Mouse (Mus musculus) layer of hippocampus, postnatal 25 days (tissue): ENCODE measurements around the gene Thap7. TPM values are rescaled to one million over a fixed set of nuclear protein-coding genes. Genes with fewer than 3 reads are reported as not detected.
A peak's percentile ranks its signal among the peaks of the same experiment; 100 is the strongest.
"Not testable (repeated sequence)": the region's sequence is repeated elsewhere in the genome, so short reads cannot be mapped to it uniquely, and the experiment has no call there.

Experiments
- DNase-seq, 2 experiments: peaks; one replicate each; pipeline ENCODE4 v3.0.0; 2022; ENCODE audit warnings: mixed read lengths in 2 of 2, low spot score in 1 of 2; ENCODE audit errors: extremely low spot score in 1 of 2
- total RNA-seq, 2 experiments: library from RNA; stranded (reverse); gene quantifications; 2 replicates each; pipeline ENCODE4 v1.2.3; 2021

Gene Thap7
- total RNA-seq, 2 experiments from 2014 or later, result 39.8 to 47.8 TPM

DNA sequence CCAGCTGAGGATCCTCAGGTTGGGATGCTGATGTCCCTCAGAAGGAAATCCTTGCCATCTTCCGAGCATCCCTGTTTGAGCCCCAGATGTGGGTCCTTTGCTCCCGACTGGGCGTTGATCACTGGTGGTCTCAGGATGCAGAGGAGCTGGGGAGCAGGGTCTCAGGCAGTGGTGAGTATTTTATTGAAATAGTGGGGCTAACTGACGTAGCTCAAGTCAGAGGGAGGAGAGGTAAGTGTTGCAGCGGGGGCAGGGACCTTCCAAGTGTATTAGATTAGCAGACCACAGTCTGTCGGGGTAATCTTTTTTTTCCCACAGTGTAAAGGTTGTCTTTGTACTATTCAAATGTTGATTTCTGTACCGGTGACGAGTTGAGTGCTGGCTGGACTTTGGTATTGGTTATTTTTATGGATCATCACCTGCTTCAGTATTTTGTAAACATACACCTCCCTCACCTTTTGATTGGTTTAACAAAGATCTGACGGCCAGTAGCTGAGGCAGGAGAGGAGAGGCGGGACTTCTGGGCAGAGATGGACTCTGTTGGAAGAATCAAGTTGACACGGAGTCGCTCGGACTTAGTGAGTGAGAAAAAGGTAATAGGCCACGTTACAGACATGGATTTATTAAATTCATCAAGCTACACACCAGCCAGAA lies 1.9 kb upstream of the Thap7 start:
- DNase-seq, result no peak

DNA sequence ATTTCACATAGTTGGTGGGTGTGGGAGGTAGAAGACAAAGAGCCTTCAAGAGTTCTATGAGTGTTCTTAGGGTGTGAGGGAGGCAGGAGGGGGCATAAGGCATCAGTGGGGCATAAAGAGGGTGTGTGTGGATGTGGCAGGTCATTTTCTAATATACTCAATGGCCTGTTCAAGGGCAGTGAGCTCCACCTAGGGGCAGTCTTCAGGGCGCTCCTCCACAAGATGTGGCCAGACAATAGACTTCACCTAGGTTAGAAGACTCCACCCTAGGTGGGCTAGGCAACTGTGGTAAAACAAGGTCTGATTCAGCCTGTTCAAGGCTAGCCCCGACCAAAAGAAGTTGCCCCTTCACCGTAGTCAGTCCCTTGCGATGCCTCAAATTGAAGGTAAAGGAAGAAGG lies 1.3 kb upstream of the Thap7 start:
- DNase-seq, result no peak

DNA sequence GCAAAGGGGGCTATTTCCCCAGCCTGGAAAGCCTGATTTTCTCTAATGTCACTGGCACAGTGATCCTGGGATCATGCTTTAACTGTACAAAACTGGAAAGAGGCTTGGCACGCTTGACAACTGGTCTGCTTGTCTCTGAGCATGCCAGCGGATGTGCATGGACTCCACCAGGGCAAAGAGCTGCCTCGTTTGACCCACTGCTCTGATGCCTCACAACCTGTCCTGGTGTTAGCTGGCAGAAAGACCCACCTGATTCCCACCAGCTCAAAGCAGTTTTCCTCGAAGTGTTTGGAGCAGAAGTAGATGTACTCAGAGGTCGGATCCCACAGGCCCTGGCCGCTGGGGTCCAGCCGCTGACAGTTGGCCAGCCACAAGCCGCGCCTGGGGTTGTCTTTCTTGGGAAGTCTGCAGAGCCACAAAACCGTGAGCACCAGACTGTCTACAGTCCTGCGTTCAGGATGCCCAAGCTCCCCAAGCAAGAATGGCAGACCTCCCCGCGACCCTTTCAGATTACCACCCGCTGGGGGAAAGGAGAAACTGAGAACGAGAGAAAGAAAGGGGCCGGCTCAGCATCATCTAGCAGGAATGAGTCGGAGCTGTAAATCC lies 852 bp downstream of the Thap7 start:
- DNase-seq, result no peak

DNA sequence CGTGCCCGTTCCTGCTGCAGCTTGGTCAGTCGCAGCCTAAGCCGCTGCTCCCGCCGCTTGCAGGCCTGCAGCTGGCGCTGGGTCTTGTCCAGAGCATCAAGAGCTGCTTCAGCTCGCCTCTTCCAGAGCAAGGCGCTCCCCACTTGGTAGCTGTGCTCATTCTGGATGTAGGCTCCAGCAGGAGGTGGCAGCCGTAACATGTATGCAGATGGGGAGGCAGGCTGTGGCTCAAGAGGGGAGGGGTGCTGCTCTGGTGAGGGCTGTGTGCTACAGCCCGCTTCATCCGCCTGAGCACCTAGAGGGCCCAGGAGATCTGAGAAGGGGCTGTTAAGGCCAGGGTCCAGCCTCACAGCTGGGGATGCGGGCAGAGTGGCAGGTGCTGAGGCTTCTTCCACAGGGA lies 2.7 kb downstream of the Thap7 start:
- DNase-seq, result no peak

DNA sequence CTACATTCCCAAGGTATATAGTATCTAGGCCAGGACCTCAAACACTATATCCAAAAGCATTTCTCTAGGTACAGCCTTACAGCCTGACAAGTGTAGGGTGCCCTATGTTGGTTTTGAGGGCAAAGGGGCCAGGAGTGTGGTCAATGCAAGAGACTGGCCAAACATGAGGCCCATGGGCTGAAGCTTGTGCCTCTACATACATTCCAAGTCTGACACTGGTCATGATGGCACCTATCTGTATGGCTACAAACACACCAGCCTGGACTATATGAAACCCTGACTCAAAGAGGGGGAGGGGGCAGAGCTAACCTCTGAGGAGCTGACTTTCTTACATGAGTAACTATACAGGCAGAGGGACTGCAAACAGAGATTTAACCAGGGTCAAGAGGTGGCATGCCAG lies 3.3 kb downstream of the Thap7 start:
- DNase-seq, result peak in 1 of 2 experiments; percentile 5

- DNase-seq, result no peak
Observed at GRCm38 (mm10) chr16:17526223-17526622, 4.7 kb downstream of the Thap7 start.

GRCm38 (mm10) chr16:17525524-17525923 lies 5.4 kb downstream of the Thap7 start:
- DNase-seq, result no peak

DNA sequence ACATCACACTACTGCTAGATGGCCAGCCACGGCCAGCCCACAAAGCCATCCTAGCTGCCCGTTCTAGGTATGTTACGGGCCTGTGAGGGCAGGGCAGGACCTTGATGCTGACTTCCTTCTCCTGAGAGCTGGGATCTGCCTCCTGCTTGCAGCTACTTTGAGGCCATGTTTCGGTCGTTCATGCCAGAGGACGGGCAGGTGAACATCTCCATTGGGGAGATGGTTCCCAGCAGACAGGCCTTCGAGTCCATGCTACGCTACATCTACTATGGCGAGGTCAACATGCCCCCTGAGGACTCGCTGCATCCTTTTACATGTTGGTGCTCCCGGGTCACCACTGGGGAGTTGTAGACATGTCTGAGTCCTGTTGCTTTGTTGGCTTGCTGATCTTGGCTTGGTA lies 6.8 kb downstream of the Thap7 start:
- peak in 1 of 2 experiments; percentile 7 for DNase-seq

DNA sequence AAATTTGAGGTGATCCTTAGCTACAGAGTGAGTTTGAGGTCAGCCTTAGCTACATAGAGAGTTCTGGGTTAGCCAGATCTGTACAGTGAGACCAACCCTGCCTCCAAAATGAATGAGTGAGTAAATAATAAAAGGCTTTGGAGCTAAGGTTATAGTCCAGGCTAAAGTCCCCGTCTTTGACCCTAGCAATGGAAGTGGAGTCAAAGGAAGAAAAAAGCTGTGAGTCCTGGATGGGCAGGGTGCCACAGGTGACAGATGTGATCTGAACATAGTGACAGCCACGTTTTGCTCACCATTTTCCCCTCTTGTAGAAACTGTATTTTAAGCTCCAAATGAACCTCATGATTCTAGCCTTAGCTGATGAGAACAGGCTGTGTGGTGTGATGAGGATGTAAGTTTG lies 12.0 kb downstream of the Thap7 start:
- no peak for DNase-seq

- no peak for DNase-seq
Observed at GRCm38 (mm10) chr16:17511431-17511830, 19.5 kb downstream of the Thap7 start.

DNA sequence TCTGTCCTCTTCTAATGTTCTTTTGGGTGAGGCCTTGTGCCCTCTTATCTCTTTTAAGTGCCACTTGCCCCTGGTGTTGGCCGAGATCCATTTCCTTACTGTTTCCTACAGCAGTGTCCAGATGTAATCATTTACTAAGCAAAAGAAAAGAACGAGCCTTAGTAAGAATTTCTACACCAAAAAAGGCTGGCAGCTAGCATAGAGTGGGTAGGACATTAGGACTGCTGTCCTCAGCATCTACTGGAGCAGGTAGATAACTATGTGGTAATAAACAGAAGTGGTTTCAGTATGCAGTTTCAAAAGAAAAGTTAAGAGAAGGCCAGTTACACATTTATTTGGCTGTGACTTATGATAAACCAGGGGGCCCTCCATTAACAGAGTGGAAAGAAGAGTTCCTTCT lies 20.2 kb downstream of the Thap7 start:
- DNase-seq, result no peak

DNA sequence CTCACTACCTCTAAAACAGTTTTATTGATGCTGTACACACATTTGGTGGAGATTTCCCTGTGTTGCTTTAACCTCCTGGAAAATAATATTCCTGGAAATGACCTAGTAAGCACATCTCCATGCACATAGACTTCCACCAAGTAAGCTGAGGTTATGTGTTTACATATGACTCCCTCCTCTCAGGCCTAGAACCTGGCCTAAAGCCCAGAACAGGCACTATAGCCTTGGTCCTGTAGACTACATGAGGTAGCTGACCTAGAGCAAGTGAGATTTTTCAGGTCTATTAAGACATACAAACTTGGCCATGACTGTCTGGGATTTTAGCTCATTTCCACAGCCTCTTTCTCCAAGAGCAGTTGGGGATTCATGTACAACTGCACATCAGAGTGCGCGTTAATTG lies 20.8 kb downstream of the Thap7 start:
- DNase-seq, result no peak

DNA sequence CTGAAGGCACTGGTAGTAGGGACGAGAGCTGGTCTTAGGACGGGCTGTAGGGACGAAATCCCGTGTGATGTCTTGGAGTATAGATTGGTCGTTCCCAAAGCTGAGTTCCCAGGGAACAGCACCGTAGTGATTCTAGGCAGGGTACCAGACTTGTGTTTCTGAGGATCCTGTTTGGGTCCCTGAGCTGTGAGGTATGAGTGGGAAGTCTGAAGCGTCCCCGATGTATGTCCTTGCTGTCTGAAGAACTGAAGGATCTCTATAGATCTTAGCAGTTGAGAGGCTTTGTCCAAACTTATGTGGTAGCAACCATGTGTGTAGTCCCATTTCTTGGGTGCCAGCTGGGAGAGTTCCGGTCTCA lies 21.7 kb downstream of the Thap7 start:
- DNase-seq, result no peak

DNA sequence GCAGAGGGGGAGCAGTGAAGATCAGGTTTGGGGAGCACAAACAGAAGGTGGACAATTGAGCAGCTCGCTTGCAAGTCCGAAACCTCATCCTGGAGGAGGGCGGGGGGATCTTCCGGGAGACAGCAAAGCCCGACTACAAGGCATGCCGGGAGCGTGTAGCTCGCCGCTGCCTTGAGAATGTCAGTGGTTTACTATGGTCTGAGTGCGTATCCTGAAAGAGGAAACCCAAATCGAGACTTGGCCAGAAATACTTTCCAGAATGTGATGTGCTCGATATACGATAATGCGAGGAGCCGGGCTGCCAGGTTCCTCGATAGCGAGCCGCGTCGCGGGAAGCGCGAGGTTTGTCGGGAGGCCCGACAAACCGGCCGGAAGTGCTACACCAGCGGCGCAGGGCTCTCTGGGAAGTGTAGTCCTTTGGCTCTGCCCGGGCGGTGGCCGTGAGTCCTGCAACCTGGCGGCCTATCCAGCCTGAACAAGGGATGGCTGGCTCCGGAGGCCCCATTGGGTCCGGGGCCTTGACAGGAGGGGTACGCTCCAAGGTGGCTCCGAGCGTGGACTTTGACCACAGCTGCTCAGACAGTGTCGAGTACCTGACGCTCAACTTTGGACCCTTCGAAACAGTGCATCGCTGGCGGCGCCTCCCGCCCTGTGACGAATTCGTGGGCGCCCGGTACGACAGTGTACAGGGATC lies 22.2 kb downstream of the Thap7 start, which contains the start of gene Lztr1:
Gene Lztr1, plus strand, starts transcription at position 143 of the 694 bp plus-strand sequence.
- DNase-seq, result peak; percentile 79 to 90

- DNase-seq, result not testable (repeated sequence)
Observed at GRCm38 (mm10) chr16:17508031-17508430, 22.9 kb downstream of the Thap7 start.

DNA sequence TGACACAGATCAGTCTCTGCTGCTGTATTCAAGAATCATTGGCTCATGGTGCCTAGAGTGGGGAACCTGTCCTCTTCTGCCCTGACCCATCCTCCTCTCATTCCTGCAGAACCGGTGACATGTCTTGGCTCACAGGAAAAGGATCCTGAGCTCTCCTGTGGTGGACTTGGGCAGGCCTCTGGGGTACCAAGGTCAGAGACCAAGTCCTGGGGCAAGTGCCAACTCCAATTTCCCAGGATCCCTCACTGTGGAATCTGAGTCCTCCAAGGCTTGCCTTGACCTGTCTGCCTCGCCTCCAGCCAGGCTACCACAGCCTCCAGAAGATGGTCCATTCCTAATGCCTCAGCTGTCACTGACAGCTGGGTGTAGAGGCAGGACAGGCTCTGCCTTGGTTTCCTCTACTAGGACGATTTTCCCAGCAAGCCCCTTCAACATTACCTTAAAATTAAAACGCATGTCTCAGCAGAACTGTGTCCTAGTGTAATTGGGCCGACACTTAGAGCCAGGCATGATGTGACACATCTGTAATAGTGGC lies 23.9 kb downstream of the Thap7 start:
- DNase-seq, result no peak

DNA sequence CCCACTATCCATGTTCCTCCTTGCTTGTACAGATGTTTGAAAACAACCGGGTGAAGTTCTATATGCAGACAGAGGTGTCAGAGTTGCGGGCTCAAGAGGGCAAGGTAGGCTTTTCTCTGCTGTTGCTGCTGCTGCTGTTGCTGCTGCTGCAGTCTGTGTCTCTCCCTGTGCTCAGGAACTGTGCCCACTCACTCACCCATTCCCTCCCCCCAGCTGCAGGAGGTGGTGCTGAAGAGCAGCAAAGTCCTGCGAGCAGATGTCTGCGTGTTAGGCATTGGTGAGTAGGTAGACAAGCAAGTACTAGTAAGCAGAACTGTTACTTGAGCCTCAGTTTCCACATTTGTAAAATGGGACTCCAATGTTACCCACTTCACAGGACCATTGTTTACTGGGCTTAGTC lies 28.3 kb downstream of the Thap7 start:
- no peak for DNase-seq

- no peak for DNase-seq
Observed at GRCm38 (mm10) chr16:17499249-17499883, 31.6 kb downstream of the Thap7 start.

GRCm38 (mm10) chr16:17496499-17497305 lies 34.2 kb downstream of the Thap7 start:
- DNase-seq, result peak; percentile 66 to 76

GRCm38 (mm10) chr16:17491896-17492561 lies 38.9 kb downstream of the Thap7 start:
- no peak for DNase-seq
